Mouse (Mus musculus): Measurements from ENCODE around the gene Prrx1. TPM values are rescaled to one million over a fixed set of nuclear protein-coding genes. Genes with fewer than 3 reads are reported as not detected.

The Prrx1 gene
- polyA plus RNA-seq, 1 experiment = 1.9 TPM

DNA sequence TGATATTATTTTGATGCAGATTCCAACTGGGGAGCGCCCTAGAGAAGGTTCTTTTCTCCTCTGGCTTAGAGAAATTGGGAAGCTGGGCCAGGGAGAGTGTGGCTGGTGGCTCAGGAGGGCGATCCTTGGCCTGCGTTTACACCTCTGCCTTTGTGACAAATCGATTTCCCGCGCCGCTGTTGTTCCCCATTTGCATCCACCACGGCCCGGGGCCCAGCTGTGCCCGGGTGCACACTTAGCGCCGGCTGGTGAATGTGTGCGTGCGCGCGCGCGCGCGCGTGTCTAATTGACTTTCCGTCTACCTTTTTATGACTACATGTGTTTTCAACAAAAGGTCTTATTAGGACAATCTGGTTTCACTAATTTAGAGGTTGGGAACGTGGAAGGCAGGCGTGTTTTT lies 4.9 kb downstream of the Prrx1 start:
- no peak for DNase-seq
- Histone ChIP-seq H3K27ac (ENCODE audit: control insufficient read depth, insufficient read depth, low read length) (no peak overlapping the region), H3K4me1 (replicated peaks; ENCODE audit: control insufficient read depth, insufficient read depth, low read length) (no peaks in the 10 kb centered on the region), H3K27me3 (ENCODE audit: control insufficient read depth, insufficient read depth, low read length) (peaks cover 7% of the 10 kb centered on the region; the same call in 1 of the 2 replicates), H3K36me3 (ENCODE audit: control insufficient read depth, insufficient read depth, low read length) (no peaks in the 10 kb centered on the region), H3K4me3 (ENCODE audit: control insufficient read depth, insufficient read depth, low read length) (no peak overlapping the region)
- WGBS = 5% methylated on average over 24 of the region's 24 CpGs
- TF ChIP-seq POLR2A (IDR thresholded peaks at IDR 0.05; ENCODE audit: control insufficient read depth, extremely low read depth, insufficient read depth, low read length, poor library complexity) = no peak
- no peak for TF ChIP-seq CTCF (IDR thresholded peaks at IDR 0.05; ENCODE audit: borderline replicate concordance, control insufficient read depth, extremely low read depth, insufficient read depth, low read length, poor library complexity)

DNA sequence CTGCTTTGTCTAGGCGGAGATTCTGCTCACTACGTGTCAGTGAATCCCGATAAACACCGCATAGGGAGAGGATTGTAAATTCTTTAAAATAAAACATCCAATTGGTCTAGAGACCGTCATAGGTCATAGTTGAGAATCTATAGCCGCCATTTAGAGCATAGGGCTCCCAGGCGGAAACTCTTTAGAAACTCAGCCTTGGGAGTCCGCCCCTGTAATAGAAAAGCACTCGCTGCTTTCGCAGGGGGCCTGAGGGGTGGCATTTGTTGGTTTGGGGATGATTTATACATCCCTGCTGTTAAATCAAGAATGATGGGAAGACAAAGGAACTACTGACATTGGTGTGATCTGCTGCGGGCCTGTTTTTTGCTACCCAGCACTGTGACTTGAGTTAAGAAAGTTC lies 5.8 kb downstream of the Prrx1 start:
- TF ChIP-seq CTCF (IDR thresholded peaks at IDR 0.05; ENCODE audit: borderline replicate concordance, control insufficient read depth, extremely low read depth, insufficient read depth, low read length, poor library complexity) = no peak
- TF ChIP-seq POLR2A (IDR thresholded peaks at IDR 0.05; ENCODE audit: control insufficient read depth, extremely low read depth, insufficient read depth, low read length, poor library complexity) = no peak
- Histone ChIP-seq H3K27me3 (ENCODE audit: control insufficient read depth, insufficient read depth, low read length) (peaks cover 7% of the 10 kb centered on the region; the same call in 1 of the 2 replicates), H3K27ac (ENCODE audit: control insufficient read depth, insufficient read depth, low read length) (no peak overlapping the region), H3K4me1 (replicated peaks; ENCODE audit: control insufficient read depth, insufficient read depth, low read length) (no peaks in the 10 kb centered on the region), H3K4me3 (ENCODE audit: control insufficient read depth, insufficient read depth, low read length) (no peak overlapping the region), H3K36me3 (ENCODE audit: control insufficient read depth, insufficient read depth, low read length) (no peaks in the 10 kb centered on the region)
- WGBS = 87% methylated on average over 11 of the region's 11 CpGs
- no peak for DNase-seq

DNA sequence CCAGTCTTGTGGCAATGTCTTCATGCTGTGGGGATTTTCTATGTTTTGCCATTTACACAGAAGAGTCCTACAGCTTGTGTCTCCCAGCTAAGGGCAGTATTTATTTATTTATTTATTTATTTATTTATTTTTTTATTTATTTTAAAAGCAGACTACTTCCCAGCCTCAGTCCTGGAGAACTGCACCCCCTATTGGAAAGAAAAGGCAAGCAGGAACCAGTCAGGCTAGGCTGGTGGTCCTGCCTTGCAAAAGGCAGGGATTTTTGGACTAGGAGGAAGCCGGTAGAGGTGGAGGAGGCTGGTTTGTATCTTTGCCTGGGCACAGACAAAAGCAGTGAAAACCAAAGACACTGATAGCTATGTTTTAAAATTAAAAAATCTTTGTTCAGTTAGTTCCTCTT lies 7.6 kb downstream of the Prrx1 start:
- 72% methylated on average over 1 of the region's 1 CpGs for WGBS
- DNase-seq = no peak
- Histone ChIP-seq H3K27ac (ENCODE audit: control insufficient read depth, insufficient read depth, low read length) (no peak overlapping the region), H3K27me3 (ENCODE audit: control insufficient read depth, insufficient read depth, low read length) (peaks cover 3% of the 10 kb centered on the region; the same call in 1 of the 2 replicates), H3K36me3 (ENCODE audit: control insufficient read depth, insufficient read depth, low read length) (no peaks in the 10 kb centered on the region), H3K4me1 (replicated peaks; ENCODE audit: control insufficient read depth, insufficient read depth, low read length) (no peaks in the 10 kb centered on the region), H3K4me3 (ENCODE audit: control insufficient read depth, insufficient read depth, low read length) (no peak overlapping the region)
- no peak for TF ChIP-seq POLR2A (IDR thresholded peaks at IDR 0.05; ENCODE audit: control insufficient read depth, extremely low read depth, insufficient read depth, low read length, poor library complexity)
- no peak for TF ChIP-seq CTCF (IDR thresholded peaks at IDR 0.05; ENCODE audit: borderline replicate concordance, control insufficient read depth, extremely low read depth, insufficient read depth, low read length, poor library complexity)

DNA sequence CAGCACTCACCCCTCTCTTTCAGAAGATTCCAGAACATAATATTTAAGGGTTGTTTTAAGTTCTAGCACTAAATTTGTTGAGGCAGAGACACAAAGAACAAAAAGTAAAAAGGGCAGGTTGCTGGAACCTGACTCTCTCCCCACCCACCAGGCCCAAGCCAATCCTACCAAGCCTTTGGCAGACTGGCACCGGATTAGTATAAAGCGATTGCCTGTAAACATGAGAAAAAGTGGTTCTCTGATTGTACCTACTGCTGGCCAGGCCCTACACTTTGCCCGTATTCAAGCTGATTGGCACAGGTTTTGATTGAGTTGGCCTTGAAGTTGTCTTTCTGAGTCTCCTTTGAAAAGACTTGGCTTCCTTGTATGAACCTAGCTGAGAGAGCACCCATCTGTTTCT lies 8.7 kb downstream of the Prrx1 start:
- Histone ChIP-seq H3K4me1 (replicated peaks; ENCODE audit: control insufficient read depth, insufficient read depth, low read length) (no peaks in the 10 kb centered on the region), H3K4me3 (ENCODE audit: control insufficient read depth, insufficient read depth, low read length) (no peak overlapping the region), H3K36me3 (ENCODE audit: control insufficient read depth, insufficient read depth, low read length) (no peaks in the 10 kb centered on the region), H3K27ac (ENCODE audit: control insufficient read depth, insufficient read depth, low read length) (no peak overlapping the region), H3K27me3 (ENCODE audit: control insufficient read depth, insufficient read depth, low read length) (peaks cover 3% of the 10 kb centered on the region; the same call in 1 of the 2 replicates)
- TF ChIP-seq POLR2A (IDR thresholded peaks at IDR 0.05; ENCODE audit: control insufficient read depth, extremely low read depth, insufficient read depth, low read length, poor library complexity) (no peak), CTCF (IDR thresholded peaks at IDR 0.05; ENCODE audit: borderline replicate concordance, control insufficient read depth, extremely low read depth, insufficient read depth, low read length, poor library complexity) (no peak)
- no peak for DNase-seq
- WGBS = 98% methylated on average over 3 of the region's 3 CpGs

DNA sequence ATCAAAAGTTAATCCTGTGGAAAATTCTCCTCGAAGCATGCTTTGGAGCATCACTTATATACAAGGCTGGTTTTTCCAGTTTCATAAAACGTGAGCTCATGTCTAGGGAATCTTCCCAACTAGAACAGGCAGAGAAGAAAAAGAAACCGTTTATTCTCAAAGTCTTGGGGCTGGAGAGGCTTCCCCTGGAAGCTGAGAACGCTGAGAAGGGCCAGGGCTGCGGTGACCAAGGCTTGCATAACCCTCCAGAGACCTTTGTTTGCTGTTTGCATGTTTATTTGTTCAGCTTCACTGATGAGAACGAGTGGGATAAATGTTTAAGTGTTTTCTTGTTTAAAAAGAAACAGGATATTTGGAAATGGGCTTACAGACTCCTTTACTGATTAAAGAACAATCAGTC lies 11.2 kb downstream of the Prrx1 start:
- 46% methylated on average over 6 of the region's 6 CpGs for WGBS
- Histone ChIP-seq H3K4me1 (replicated peaks; ENCODE audit: control insufficient read depth, insufficient read depth, low read length) (no peaks in the 10 kb centered on the region), H3K27ac (ENCODE audit: control insufficient read depth, insufficient read depth, low read length) (no peak overlapping the region), H3K27me3 (ENCODE audit: control insufficient read depth, insufficient read depth, low read length) (no peaks in the 10 kb centered on the region), H3K36me3 (ENCODE audit: control insufficient read depth, insufficient read depth, low read length) (no peaks in the 10 kb centered on the region), H3K4me3 (ENCODE audit: control insufficient read depth, insufficient read depth, low read length) (no peak overlapping the region)
- no peak for TF ChIP-seq POLR2A (IDR thresholded peaks at IDR 0.05; ENCODE audit: control insufficient read depth, extremely low read depth, insufficient read depth, low read length, poor library complexity)
- no peak for TF ChIP-seq CTCF (IDR thresholded peaks at IDR 0.05; ENCODE audit: borderline replicate concordance, control insufficient read depth, extremely low read depth, insufficient read depth, low read length, poor library complexity)
- no peak for DNase-seq

DNA sequence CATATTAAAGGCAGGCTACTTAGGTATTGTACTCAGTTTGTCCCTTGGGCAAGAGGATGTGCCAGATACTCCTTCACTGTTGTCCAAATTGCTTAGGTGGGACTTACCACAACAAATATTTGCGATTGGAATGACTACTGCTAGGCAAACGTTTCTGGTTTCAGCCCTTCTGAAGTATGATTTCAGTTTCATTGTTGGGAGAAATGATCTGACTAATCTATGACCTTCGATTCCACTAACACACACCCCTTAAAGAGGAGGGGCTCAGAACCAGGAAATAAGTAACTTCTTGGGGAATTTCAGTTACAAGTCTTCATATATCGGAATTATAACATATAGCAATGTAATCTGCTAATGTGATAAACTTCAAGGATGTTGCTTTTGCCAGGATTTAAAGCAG lies 20.4 kb downstream of the Prrx1 start:
- DNase-seq = no peak

DNA sequence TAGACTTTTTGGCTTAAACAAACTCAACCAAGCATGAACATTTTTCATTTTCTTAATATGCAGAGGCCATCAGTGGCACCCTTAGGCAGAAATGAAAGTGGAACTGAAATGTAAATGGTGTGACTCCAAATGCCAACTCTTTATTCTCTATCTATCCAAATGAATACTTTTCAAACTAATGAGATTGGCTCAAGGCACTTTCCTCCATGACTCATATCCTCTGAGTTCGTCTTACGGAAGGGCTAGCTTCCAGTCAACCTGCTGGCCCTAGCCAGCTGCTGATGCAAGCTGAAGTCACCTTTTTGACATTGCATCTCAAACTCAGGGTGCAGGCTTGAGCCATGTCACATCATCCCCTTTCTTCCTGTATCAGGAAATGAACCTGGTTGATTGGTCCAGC lies 21.6 kb downstream of the Prrx1 start:
- H3K27ac ChIP-seq (ENCODE audit: control insufficient read depth, insufficient read depth, low read length) = no peak overlapping the region
- TF ChIP-seq POLR2A (IDR thresholded peaks at IDR 0.05; ENCODE audit: control insufficient read depth, extremely low read depth, insufficient read depth, low read length, poor library complexity) (no peak), CTCF (IDR thresholded peaks at IDR 0.05; ENCODE audit: borderline replicate concordance, control insufficient read depth, extremely low read depth, insufficient read depth, low read length, poor library complexity) (no peak)
- no peaks in the 10 kb centered on the region for H3K4me1 ChIP-seq (replicated peaks; ENCODE audit: control insufficient read depth, insufficient read depth, low read length)
- 93% methylated on average over 2 of the region's 2 CpGs for WGBS
- H3K27me3 ChIP-seq (ENCODE audit: control insufficient read depth, insufficient read depth, low read length) = no peaks in the 10 kb centered on the region
- no peaks in the 10 kb centered on the region for H3K36me3 ChIP-seq (ENCODE audit: control insufficient read depth, insufficient read depth, low read length)
- DNase-seq = no peak
- no peak overlapping the region for H3K4me3 ChIP-seq (ENCODE audit: control insufficient read depth, insufficient read depth, low read length)

More for the DNA sequence above, 20.4 kb downstream of the Prrx1 start:
- H3K36me3 ChIP-seq (ENCODE audit: control insufficient read depth, insufficient read depth, low read length) = no peaks in the 10 kb centered on the region
- no peak overlapping the region for H3K27ac ChIP-seq (ENCODE audit: control insufficient read depth, insufficient read depth, low read length)
- TF ChIP-seq CTCF (IDR thresholded peaks at IDR 0.05; ENCODE audit: borderline replicate concordance, control insufficient read depth, extremely low read depth, insufficient read depth, low read length, poor library complexity) (no peak), POLR2A (IDR thresholded peaks at IDR 0.05; ENCODE audit: control insufficient read depth, extremely low read depth, insufficient read depth, low read length, poor library complexity) (no peak)
- H3K27me3 ChIP-seq (ENCODE audit: control insufficient read depth, insufficient read depth, low read length) = no peaks in the 10 kb centered on the region
- no peak overlapping the region for H3K4me3 ChIP-seq (ENCODE audit: control insufficient read depth, insufficient read depth, low read length)
- no peaks in the 10 kb centered on the region for H3K4me1 ChIP-seq (replicated peaks; ENCODE audit: control insufficient read depth, insufficient read depth, low read length)
- WGBS = 87% methylated on average over 4 of the region's 4 CpGs
